Mouse (Mus musculus) heart, adult 18-20 months (tissue): Measurements from ENCODE around the gene Psma3. TPM values are rescaled to one million over a fixed set of nuclear protein-coding genes. Genes with fewer than 3 reads are reported as not detected.

Experiments
- total RNA-seq, 2 experiments: library from RNA; stranded (reverse); gene quantifications; 2 replicates each; pipeline ENCODE4 v1.2.3; 2021

Gene Psma3
- total RNA-seq, 2 experiments from 2014 or later = 182 to 184 TPM

Other genes starting within 250 kb of the Psma3 start
- 10 to 100 TPM; 36.7 to 37.1 TPM for gene Frmd6, start 149.1 kb upstream of the Psma3 start, total RNA-seq
- 100 to 1,000 TPM; 131 to 141 TPM for gene Actr10, start 36.8 kb upstream of the Psma3 start, total RNA-seq
- 10 to 100 TPM; 11.1 to 12.2 TPM for gene Arid4a, start 41.4 kb downstream of the Psma3 start, total RNA-seq
- gene Tomm20l, start 136.8 kb downstream of the Psma3 start, total RNA-seq = 1 to 10 TPM in 1 of 2 experiments, under 1 TPM in 1; 0.75 to 1.6 TPM
- gene Timm9, start 162.1 kb downstream of the Psma3 start, total RNA-seq = 10 to 100 TPM; 28.8 to 35.2 TPM
- gene 2700049A03Rik, start 162.2 kb downstream of the Psma3 start, total RNA-seq = 1 to 10 TPM; 2.6 to 2.8 TPM